Mouse (Mus musculus): ENCODE results near the gene Gnb1l. TPM values are rescaled to one million over a fixed set of nuclear protein-coding genes. Genes with fewer than 3 reads are reported as not detected.

Gnb1l gene
- polyA plus RNA-seq, 1 experiment, result 12.4 TPM

GRCm38 (mm10) chr16:18609099-18609498, 110.6 kb downstream of the Gnb1l start:
- DNase-seq (ENCODE audit: low read depth), result no peak
- TF ChIP-seq POLR2A (IDR thresholded peaks at IDR 0.05; ENCODE audit: borderline replicate concordance, extremely low read depth, insufficient read depth, insufficient read length, poor library complexity, severe bottlenecking), result no peak
- no peak for TF ChIP-seq CTCF (IDR thresholded peaks at IDR 0.05; ENCODE audit: borderline replicate concordance, extremely low read depth, insufficient read depth, insufficient read length)

GRCm38 (mm10) chr16:18611752-18612151, 113.2 kb downstream of the Gnb1l start:
- TF ChIP-seq CTCF (IDR thresholded peaks at IDR 0.05; ENCODE audit: borderline replicate concordance, extremely low read depth, insufficient read depth, insufficient read length) (no peak), POLR2A (IDR thresholded peaks at IDR 0.05; ENCODE audit: borderline replicate concordance, extremely low read depth, insufficient read depth, insufficient read length, poor library complexity, severe bottlenecking) (no peak)

DNA sequence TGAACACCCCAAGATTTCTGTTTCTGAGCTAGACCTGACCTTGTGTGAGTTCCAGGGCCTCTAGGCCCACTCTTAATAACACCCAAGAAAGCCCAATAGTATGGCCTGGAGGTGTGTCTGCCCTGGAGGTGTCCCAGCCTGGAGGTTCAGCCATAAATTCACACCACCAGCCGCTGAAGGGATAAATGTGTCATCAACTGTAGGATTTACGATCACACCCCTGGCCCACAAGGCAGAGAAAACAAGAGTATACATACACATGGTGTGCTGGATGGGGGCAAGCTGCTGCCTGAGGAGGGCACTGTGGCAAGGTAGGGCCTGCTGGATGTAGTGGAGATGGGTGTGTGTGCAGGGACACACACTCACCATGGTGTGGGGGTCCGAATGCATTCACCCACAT, 114.8 kb downstream of the Gnb1l start:
- DNase-seq (ENCODE audit: low read depth), result no peak
- TF ChIP-seq CTCF (IDR thresholded peaks at IDR 0.05; ENCODE audit: borderline replicate concordance, extremely low read depth, insufficient read depth, insufficient read length), result no peak
- TF ChIP-seq POLR2A (IDR thresholded peaks at IDR 0.05; ENCODE audit: borderline replicate concordance, extremely low read depth, insufficient read depth, insufficient read length, poor library complexity, severe bottlenecking), result no peak

More at GRCm38 (mm10) chr16:18611752-18612151, 113.2 kb downstream of the Gnb1l start:
- no peak for DNase-seq (ENCODE audit: low read depth)

Other genes starting within 250 kb of the Gnb1l start
- 177 and 190 TPM in 2 replicates for gene Ranbp1, start 250.0 kb upstream of the Gnb1l start, polyA plus RNA-seq (2012; rRNA removed)
- gene Gm49776, start 240.4 kb upstream of the Gnb1l start, polyA plus RNA-seq (2012; rRNA removed), result 0.14 TPM in 1 of 2 replicates, not detected in the other
- 76.2 and 82.0 TPM in 2 replicates for gene Dgcr8, start 209.5 kb upstream of the Gnb1l start, polyA plus RNA-seq (2012; rRNA removed)
- gene Tango2, start 150.6 kb upstream of the Gnb1l start, polyA plus RNA-seq (2012; rRNA removed), result 69.4 and 78.6 TPM in 2 replicates
- gene Arvcf, start 150.5 kb upstream of the Gnb1l start, polyA plus RNA-seq (2012; rRNA removed), result 169 and 189 TPM in 2 replicates
- gene Txnrd2, start 72.3 kb upstream of the Gnb1l start, polyA plus RNA-seq (2012; rRNA removed), result 18.5 and 19.5 TPM in 2 replicates
- gene Comt, start 71.9 kb upstream of the Gnb1l start, polyA plus RNA-seq (2012; rRNA removed), result 72.8 and 73.8 TPM in 2 replicates
- 13.1 and 14.5 TPM in 2 replicates for gene Rtl10, start 188 bp downstream of the Gnb1l start, polyA plus RNA-seq (2012; rRNA removed)
- 1.3 and 1.9 TPM in 2 replicates for gene Tbx1, start 92.0 kb downstream of the Gnb1l start, polyA plus RNA-seq (2012; rRNA removed)
- 19.9 and 22.5 TPM in 2 replicates for gene Gp1bb, start 123.7 kb downstream of the Gnb1l start, polyA plus RNA-seq (2012; rRNA removed)
- gene Gm49601, start 127.7 kb downstream of the Gnb1l start, polyA plus RNA-seq (2012; rRNA removed), result 89.4 and 112 TPM in 2 replicates
- 266 and 348 TPM in 2 replicates for gene Sept5, start 131.2 kb downstream of the Gnb1l start, polyA plus RNA-seq (2012; rRNA removed)